Mouse (Mus musculus): Measurements from ENCODE around the gene Ube2s. TPM values are rescaled to one million over a fixed set of nuclear protein-coding genes. Genes with fewer than 3 reads are reported as not detected.
"Not testable (repeated sequence)": the region's sequence is repeated elsewhere in the genome, so short reads cannot be mapped to it uniquely, and the experiment has no call there.

Ube2s gene
- total RNA-seq (2015) (313 and 324 TPM in 2 replicates), total RNA-seq (2017) (178 and 185 TPM in 2 replicates)

GRCm38 (mm10) chr7:4812303-4813104, at the start of gene Ube2s:
Gene Ube2s, minus strand, starts transcription at chr7:4812590.
- peak; percentile 90 for ATAC-seq (ENCODE audit: poor library complexity, severe bottlenecking)

GRCm38 (mm10) chr7:4860926-4861325, 48.5 kb upstream of the Ube2s start:
- not testable (repeated sequence) for ATAC-seq (ENCODE audit: poor library complexity, severe bottlenecking)

GRCm38 (mm10) chr7:4859418-4859978, 47.1 kb upstream of the Ube2s start:
- ATAC-seq (ENCODE audit: poor library complexity, severe bottlenecking), result no peak

GRCm38 (mm10) chr7:4857321-4857720, 44.9 kb upstream of the Ube2s start:
- no peak for ATAC-seq (ENCODE audit: poor library complexity, severe bottlenecking)

- ATAC-seq (ENCODE audit: poor library complexity, severe bottlenecking), result no peak
Observed at GRCm38 (mm10) chr7:4856508-4856907, 44.1 kb upstream of the Ube2s start.

GRCm38 (mm10) chr7:4853613-4854012, 41.2 kb upstream of the Ube2s start:
- ATAC-seq (ENCODE audit: poor library complexity, severe bottlenecking), result no peak

GRCm38 (mm10) chr7:4851315-4851688, 38.9 kb upstream of the Ube2s start:
- ATAC-seq (ENCODE audit: poor library complexity, severe bottlenecking), result no peak

- ATAC-seq (ENCODE audit: poor library complexity, severe bottlenecking), result no peak
Observed at GRCm38 (mm10) chr7:4850621-4851314, 38.4 kb upstream of the Ube2s start.

- no peak for ATAC-seq (ENCODE audit: poor library complexity, severe bottlenecking)
Observed at GRCm38 (mm10) chr7:4849372-4849771, 37.0 kb upstream of the Ube2s start.

- ATAC-seq (ENCODE audit: poor library complexity, severe bottlenecking), result no peak
Observed at GRCm38 (mm10) chr7:4844917-4845309, 32.5 kb upstream of the Ube2s start.

GRCm38 (mm10) chr7:4844245-4844916, 32.0 kb upstream of the Ube2s start, which contains the start of gene Shisa7:
Gene Shisa7, minus strand, starts transcription at chr7:4844696.
- ATAC-seq (ENCODE audit: poor library complexity, severe bottlenecking), result no peak

- ATAC-seq (ENCODE audit: poor library complexity, severe bottlenecking), result no peak
Observed at GRCm38 (mm10) chr7:4843604-4844244, 31.3 kb upstream of the Ube2s start.

GRCm38 (mm10) chr7:4842634-4843131, 30.3 kb upstream of the Ube2s start:
- no peak for ATAC-seq (ENCODE audit: poor library complexity, severe bottlenecking)

GRCm38 (mm10) chr7:4842077-4842476, 29.7 kb upstream of the Ube2s start:
- ATAC-seq (ENCODE audit: poor library complexity, severe bottlenecking), result no peak

- no peak for ATAC-seq (ENCODE audit: poor library complexity, severe bottlenecking)
Observed at GRCm38 (mm10) chr7:4837639-4838038, 25.2 kb upstream of the Ube2s start.

- ATAC-seq (ENCODE audit: poor library complexity, severe bottlenecking), result peak; percentile 89
Observed at GRCm38 (mm10) chr7:4836351-4836792, 24.0 kb upstream of the Ube2s start.

- ATAC-seq (ENCODE audit: poor library complexity, severe bottlenecking), result no peak
Observed at GRCm38 (mm10) chr7:4835631-4836327, 23.4 kb upstream of the Ube2s start.

GRCm38 (mm10) chr7:4830476-4830875, 18.1 kb upstream of the Ube2s start:
- no peak for ATAC-seq (ENCODE audit: poor library complexity, severe bottlenecking)

GRCm38 (mm10) chr7:4825365-4825764, 13.0 kb upstream of the Ube2s start:
- no peak for ATAC-seq (ENCODE audit: poor library complexity, severe bottlenecking)
